Mouse (Mus musculus): ENCODE measurements at regions not wholly inside any gene's neighbourhood (a gene's known extent, or its start where the extent isn't known, plus 50 kb on each side); places are given as distances from the start of the nearest gene placed in this dataset.

DNA sequence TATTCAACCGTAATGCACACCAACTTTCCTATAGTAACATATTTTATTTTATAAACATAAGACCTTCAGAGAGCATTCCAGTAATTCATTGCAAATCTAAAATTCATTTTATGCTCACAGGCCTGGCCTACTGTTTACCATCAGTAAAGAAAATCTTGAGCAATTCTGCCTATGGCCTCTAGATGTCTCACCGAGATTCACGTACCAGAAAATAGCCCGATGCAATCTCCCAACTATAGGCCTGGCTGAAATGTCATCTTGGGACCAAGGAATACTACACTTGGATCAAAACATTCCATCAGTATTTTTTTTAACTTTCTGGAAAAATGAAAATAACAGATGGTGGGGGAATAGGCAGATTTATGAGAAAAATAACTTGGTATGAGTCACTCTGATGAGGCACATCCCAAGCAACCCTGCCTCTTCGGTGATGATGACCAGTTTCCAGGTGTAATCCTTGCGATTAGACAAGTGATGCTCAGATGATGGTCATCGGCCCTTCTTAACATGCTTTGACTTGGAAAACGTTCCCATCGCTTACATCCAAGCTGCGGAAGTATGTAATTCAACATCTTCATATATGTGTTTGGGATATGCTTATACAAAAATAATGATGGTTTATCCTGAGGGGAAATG is 439.9 kb downstream of the Nyap2 start:
- peak; percentile 11 for DNase-seq

- DNase-seq: no peak
Measured at GRCm38 (mm10) chr1:81520420-81521273, 443.9 kb downstream of the Nyap2 start.

- DNase-seq: no peak
Measured at GRCm38 (mm10) chr1:81522929-81523328, 446.2 kb downstream of the Nyap2 start.

DNA sequence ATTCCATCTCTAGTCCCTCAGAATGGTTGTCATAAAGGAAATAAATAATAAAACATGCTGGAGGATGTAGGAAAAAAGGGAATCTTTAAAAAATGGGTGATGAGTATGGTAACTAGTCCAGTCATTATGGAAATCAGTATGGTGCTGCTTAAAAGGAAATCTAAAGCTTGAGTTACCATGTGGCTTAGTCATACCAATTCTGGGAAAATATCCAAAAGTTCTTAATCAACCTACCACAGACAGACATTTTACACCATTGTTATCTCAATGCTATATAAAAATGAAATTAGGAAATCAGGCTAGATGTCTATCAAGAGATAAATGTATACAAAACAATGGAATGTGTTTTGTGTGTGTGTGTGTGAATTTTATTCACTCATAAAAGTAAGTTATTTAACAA is 449.1 kb downstream of the Nyap2 start:
- DNase-seq: no peak

DNA sequence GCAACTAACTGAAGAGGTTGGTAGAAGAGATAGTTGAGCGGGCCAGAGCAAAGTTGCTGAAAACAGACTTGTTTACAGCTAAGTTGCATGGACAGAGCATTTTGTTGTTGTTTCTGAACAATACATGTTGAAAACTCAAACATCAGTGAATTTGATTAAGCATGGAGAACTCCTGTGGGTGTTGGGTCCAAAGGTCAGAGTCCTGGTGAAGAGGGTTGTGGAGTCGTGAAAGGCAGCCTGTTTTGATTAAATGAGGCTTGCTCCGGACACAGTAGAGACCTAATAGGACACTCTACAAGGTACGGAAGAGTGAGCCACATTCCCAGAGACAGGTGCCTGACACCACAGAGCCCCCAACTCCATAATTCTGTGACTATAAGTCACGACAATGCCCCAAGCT is 461.1 kb downstream of the Nyap2 start:
- no peak for DNase-seq

GRCm38 (mm10) chr1:81539591-81540311 is 463.0 kb downstream of the Nyap2 start:
- no peak for DNase-seq

DNA sequence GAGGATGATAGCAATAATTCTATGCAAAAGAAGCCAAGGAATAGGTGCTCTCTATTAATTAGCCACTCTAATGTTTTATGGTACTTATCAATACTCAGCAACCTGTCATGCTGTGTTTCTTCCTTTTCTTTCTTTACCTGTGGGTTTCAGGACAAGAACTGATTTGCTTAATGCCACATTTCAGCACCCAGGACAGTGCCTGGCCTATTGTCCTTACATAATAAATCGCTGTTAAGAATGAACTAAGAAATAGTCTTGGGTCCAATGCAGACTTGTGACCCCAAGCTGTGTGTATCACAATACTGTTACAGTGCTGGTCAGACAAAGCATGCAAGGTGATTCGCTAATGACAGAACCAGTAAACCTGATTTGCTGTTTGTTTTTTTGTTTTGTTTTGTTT is 472.2 kb downstream of the Nyap2 start:
- DNase-seq: no peak

- DNase-seq: no peak
Measured at GRCm38 (mm10) chr1:81549706-81550105, 473.0 kb downstream of the Nyap2 start.

DNA sequence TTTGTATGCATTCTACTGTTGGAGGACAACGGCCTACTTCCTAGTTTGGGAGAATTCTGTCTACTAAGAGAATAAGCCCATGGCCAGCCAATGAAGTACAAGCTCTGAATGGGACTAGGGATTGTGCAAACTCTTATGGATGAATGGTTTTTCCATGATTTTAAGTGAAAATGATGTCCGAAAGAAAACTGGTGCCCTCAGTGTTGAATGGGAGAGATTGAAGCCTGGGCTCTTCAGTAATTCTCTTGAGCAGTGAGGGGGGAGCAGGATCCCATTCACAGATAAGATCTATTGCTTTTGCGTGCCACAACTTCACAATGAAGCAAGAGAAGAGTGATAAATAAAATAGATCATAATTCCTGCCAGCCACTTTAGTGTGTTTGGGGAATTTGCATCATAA is 476.0 kb downstream of the Nyap2 start:
- no peak for DNase-seq

DNA sequence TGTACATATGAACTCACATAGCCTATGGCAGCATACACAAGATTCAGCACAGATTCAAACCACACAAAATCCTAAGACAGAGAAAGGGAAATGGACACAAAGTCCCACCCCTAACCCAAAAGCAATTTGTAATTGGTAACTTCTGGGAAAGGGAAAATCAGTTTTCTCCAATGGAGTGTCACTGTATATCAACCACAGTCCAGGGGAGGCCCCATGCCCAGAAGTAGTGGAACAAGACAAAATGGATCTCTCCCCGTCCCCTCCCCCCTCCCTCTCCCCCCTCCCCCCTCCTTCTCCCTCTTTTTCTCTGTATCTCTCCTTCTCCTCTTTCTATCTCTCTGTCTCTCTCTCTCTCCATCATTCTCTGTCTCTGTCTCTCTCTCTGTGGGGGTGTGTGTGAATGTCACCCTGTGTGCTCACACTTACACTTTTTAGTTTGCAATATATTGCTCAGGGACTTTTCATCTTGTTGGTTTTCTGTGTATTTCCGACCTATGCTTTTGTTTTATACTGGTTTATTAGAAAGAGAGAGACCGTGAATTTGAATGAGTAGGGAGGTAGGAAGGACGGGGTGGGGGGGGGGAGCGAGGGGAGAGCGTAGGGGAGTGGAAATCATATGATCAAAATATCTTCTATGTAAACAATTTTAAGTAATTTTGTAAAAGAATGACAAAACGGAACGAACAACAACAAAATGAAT is 500.4 kb downstream of the Nyap2 start:
- DNase-seq: no peak

GRCm38 (mm10) chr1:81577665-81578201 is 501.0 kb downstream of the Nyap2 start:
- no peak for DNase-seq

DNA sequence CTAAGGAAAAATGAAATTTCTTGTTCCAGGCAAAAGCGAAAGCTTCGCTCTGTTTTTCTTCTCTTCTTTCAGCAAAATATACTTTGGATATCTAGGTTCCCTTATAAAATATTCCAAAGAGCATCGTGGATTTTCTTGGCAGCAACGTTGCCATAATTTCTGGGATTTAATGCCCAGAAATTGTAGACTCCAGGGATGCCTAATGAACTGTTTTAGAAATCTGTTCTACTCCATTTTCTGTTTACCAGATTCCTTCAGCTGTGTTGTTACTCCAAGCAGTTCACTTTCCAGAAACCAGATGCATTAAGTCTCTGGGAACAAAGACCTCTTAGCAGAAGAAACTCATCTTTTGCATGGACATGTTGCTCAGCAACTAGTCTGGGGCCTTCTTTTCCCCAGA is 504.5 kb downstream of the Nyap2 start:
- no peak for DNase-seq

- no peak for DNase-seq
Measured at GRCm38 (mm10) chr1:81587780-81588307, 511.1 kb downstream of the Nyap2 start.

DNA sequence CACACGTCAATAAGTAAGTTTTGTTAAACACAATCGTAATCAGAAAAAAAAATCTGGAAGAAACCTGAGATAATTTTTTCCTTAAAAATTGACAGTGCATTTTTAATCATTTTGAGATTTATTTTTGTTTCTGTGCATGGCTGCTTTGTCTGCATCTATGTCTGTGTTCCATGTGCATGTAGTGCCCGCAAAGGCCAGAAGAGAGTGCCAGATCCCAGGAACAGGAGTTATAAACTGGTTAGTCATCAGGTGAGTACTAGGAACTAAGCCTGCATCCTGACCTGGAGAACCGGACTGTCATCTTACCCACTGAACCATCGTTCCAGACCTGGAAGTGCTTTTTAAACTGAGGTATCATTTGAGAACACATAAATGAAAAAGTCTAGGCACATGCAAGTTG is 514.9 kb downstream of the Nyap2 start:
- DNase-seq: no peak

GRCm38 (mm10) chr1:81593280-81594182 is 516.8 kb downstream of the Nyap2 start:
- peak; percentile 58 for DNase-seq

GRCm38 (mm10) chr1:81594183-81594515 is 517.4 kb downstream of the Nyap2 start:
- no peak for DNase-seq

- no peak for DNase-seq
Measured at GRCm38 (mm10) chr1:81594606-81595005, 517.9 kb downstream of the Nyap2 start.

DNA sequence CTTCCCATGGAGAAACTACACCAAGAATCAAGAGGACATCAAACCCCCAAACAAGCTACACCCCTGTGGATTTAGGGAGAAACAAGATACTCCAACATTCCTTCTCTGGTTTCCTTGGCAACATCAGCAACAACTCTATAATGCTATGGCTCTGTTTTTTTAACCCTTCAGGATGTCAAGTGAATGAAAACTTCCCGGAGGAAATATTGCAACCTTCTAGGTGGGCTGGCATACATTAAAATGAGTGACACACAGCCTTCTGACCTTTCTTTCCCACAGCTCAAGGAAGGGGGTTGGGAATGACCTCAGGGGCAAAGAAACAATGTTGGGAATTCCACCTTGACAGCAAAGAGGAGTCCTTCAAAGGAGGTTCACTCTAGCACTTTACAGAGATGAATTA is 532.0 kb downstream of the Nyap2 start:
- DNase-seq: no peak

DNA sequence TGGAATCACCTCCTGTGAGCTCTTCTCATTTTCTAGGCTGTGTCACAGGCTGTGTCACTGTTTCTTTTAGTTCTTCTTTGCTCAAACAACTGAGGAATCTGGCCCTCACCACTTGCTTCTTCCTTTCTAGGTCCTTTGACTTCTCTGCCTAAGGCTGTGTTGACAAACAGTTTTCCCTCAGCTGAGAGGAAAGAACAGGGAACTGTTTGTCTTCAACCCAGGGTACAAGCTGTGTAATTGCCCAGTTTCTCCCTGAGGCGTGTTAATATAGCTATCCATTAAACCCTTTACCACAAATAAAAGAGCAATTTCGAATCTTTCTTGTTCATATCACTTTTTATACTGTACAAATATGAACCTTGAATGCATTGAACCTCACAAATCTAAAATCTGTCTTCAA is 542.1 kb downstream of the Nyap2 start:
- no peak for DNase-seq

- DNase-seq: no peak
Measured at GRCm38 (mm10) chr1:81624141-81624540, 547.4 kb downstream of the Nyap2 start.

DNA sequence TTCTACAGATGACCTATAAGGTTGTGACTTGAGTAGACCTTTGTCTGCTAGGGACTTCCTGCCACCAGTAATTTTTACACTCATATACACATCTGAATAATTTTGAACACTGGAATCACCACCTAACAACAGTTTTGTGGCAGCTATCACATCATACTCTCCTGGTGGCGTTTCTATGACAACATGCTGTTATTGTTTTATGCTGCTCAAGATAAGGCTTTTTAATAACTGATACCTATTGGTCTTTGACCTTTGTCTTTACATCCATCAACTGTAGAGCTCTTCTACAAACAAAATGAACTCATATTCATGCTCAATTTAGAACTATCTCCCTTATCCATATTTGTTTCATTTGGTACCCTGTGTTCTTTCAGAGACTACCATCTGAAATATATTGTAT is 556.0 kb downstream of the Nyap2 start:
- DNase-seq: no peak
